Mouse (Mus musculus) hindbrain, embryonic 16.5 days (tissue): Measurements from ENCODE around the gene Zmynd8. TPM values are rescaled to one million over a fixed set of nuclear protein-coding genes. Genes with fewer than 3 reads are reported as not detected.

Experiments used
- ATAC-seq: fragments of 200-750 bp; cut with Nextera tagmentation; 2 replicates; pipeline ENCODE4 v1.8.0; 2017; ENCODE audit warnings: moderate TSS enrichment, moderate library complexity
- H3K27ac ChIP-seq: fragments of 300-500 bp; sonication (generic); 2 replicates; pipeline ENCODE4 v1.5.1; 2014; ENCODE audit warnings: low read depth, mild to moderate bottlenecking, control low read depth, low read length, moderate library complexity
- H3K27me3 ChIP-seq: fragments of 300-500 bp; sonication (generic); replicated peaks from 2 replicates; pipeline ENCODE4 v1.6.1; 2014; ENCODE audit warnings: low read length; ENCODE audit not compliant: control insufficient read depth, insufficient read depth
- H3K36me3 ChIP-seq: fragments of 300-500 bp; sonication (generic); 2 replicates; pipeline ENCODE4 v1.6.1; 2014; ENCODE audit warnings: mild to moderate bottlenecking, low read length, moderate library complexity, mixed read lengths; ENCODE audit not compliant: control insufficient read depth, insufficient read depth
- H3K4me1 ChIP-seq: fragments of 300-500 bp; sonication (generic); 2 replicates; pipeline ENCODE4 v1.6.1; 2014; ENCODE audit warnings: low read depth, low read length; ENCODE audit not compliant: control insufficient read depth, insufficient read depth
- H3K4me2 ChIP-seq: fragments of 300-500 bp; sonication (generic); 2 replicates; pipeline ENCODE4 v1.6.1; 2014; ENCODE audit warnings: mild to moderate bottlenecking, low read length, control low read depth, moderate library complexity
- H3K4me3 ChIP-seq: fragments of 300-500 bp; sonication (generic); 2 replicates; pipeline ENCODE4 v1.5.1; 2014; ENCODE audit warnings: mild to moderate bottlenecking, low read length, control low read depth, moderate library complexity
- H3K9ac ChIP-seq: fragments of 300-500 bp; sonication (generic); 2 replicates; pipeline ENCODE4 v1.6.1; 2014; ENCODE audit warnings: low read depth, mild to moderate bottlenecking, control low read depth, low read length, moderate library complexity
- H3K9me3 ChIP-seq: fragments of 300-500 bp; sonication (generic); 2 replicates; pipeline ENCODE4 v1.6.1; 2014; ENCODE audit warnings: mild to moderate bottlenecking, low read length, moderate library complexity; ENCODE audit not compliant: control insufficient read depth
- WGBS: fragments of 180-500 bp; shearing (Covaris S2); extraction: QIAGEN DNeasy Blood & Tissue Kit; methylation state at CpG from one replicate; pipeline ENCODE4 v1.1.7; 2014; 5-methylcytosine and 5-hydroxymethylcytosine counted together
- polyA plus RNA-seq: library from polyadenylated mRNA; unstranded; fragments of >200 nt; fragmentation: Nextera tagmentation; extraction: Ambion mirVana; gene quantifications from 2 replicates; pipeline ENCODE4 v1.2.1, GENCODE M21; 2015

Zmynd8 gene
- polyA plus RNA-seq, 1 experiment from 2014 or later: 66.4 TPM

DNA sequence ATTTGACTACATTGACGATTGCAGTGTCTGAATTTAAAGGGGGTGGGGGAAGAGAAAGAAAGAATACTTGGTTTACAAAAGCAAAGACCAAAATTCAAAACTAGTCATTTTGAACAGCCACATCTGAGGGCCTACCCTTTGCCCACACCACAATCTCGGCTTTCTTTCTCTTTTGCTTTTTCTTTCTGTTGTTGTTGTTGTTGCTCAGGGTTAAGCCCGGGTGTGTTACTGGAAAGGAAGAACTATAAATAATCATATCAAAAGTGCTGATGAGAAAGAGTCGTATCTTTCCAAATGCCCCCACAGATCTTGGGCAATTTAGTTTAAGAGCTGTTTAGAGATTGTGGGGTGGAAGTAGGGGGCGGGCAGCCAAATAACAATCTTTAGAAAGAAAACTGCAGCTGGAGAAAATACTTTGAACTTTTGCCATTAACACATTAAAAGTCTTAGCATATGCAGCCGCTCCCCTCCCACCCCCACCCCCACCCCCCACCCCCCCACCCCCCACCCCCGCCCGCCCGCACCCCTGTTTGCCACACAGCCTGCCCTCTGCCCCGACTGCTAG, 20.7 kb downstream of the Zmynd8 start:
- Histone ChIP-seq H3K9ac (peak overlapping the region; percentile 55), H3K4me2 (peak overlapping the region; percentile 83), H3K4me1 (peaks cover 92% of the 10 kb centered on the region), H3K9me3 (no peaks in the 10 kb centered on the region), H3K27me3 (no peaks in the 10 kb centered on the region), H3K36me3 (peaks cover 4% of the 10 kb centered on the region; the same call in 1 of the 2 replicates), H3K27ac (peak overlapping the region; percentile 100), H3K4me3 (peak overlapping the region; percentile 41)
- ATAC-seq: no peak
- 14% methylated on average over 10 of the region's 10 CpGs for WGBS

DNA sequence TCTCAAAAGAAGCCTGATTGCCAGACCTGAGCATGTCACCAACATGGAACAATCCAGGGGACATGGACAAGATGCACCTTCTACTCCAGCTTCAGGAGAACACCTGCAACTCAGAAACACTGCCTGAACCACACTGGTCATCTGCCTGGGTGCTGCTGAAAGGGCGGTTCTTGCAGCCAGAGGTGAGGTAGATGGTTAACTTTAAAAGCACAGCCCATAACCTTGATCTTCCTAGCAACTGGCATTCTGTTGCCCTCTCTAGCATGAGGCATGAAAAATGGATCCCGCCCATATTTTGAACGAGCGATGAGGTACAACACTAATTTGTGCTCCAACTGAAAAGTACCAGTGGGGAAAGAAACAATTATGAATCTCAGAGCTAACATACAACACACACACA, 21.6 kb downstream of the Zmynd8 start:
- H3K4me2 ChIP-seq: peak overlapping the region; percentile 83
- no peaks in the 10 kb centered on the region for H3K27me3 ChIP-seq
- H3K9ac ChIP-seq: peak overlapping the region; percentile 55
- ATAC-seq: no peak
- peaks cover 85% of the 10 kb centered on the region for H3K4me1 ChIP-seq
- 53% methylated on average over 4 of the region's 4 CpGs for WGBS
- H3K4me3 ChIP-seq: peak overlapping the region; percentile 29
- peak overlapping the region; percentile 93 for H3K27ac ChIP-seq
- H3K9me3 ChIP-seq: no peaks in the 10 kb centered on the region
- H3K36me3 ChIP-seq: peaks cover 4% of the 10 kb centered on the region; the same call in 1 of the 2 replicates

DNA sequence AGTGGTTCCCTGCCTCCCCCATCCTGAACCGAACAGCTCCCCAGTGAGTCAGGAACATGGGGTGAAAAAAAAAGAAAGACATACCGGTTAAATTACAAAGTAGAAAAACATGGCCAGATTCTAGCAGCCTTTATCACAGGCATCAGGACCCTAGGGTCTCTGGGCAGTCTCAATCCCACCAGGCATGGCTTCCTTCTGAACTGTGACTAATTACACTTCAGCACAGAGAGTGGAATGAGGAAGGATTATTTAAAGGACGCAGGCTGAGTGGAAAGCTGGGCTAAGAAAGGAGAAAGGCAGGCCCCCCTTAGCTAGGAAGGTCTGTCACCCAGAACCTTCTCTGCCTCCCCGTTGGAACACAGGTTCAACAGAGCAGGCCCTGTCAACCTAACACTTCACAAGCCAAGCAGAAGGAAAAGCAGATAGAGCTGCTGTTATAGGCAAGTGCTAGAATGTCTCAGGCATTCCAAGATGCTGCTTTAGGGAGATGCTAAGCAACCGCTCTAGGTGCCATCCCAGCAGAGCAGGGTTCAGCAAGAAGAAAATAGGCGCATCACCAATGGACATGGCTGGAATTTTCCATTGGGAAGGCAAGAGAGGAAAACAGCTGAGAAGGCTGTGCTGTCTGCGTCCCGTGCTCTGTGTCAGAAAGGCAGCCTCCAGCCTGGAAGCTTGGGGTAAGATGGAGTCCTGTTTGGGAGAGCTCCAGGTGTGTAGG, 22.5 kb downstream of the Zmynd8 start:
- Histone ChIP-seq H3K36me3 (peaks cover 4% of the 10 kb centered on the region; the same call in 1 of the 2 replicates), H3K27ac (peak overlapping the region; percentile 93), H3K4me2 (peak overlapping the region; percentile 83), H3K4me1 (peaks cover 81% of the 10 kb centered on the region), H3K4me3 (no peak overlapping the region; the same call in none of the 2 replicates), H3K27me3 (no peaks in the 10 kb centered on the region), H3K9ac (peak overlapping the region; percentile 51), H3K9me3 (no peaks in the 10 kb centered on the region)
- WGBS: 23% methylated on average over 8 of the region's 8 CpGs
- ATAC-seq: no peak

DNA sequence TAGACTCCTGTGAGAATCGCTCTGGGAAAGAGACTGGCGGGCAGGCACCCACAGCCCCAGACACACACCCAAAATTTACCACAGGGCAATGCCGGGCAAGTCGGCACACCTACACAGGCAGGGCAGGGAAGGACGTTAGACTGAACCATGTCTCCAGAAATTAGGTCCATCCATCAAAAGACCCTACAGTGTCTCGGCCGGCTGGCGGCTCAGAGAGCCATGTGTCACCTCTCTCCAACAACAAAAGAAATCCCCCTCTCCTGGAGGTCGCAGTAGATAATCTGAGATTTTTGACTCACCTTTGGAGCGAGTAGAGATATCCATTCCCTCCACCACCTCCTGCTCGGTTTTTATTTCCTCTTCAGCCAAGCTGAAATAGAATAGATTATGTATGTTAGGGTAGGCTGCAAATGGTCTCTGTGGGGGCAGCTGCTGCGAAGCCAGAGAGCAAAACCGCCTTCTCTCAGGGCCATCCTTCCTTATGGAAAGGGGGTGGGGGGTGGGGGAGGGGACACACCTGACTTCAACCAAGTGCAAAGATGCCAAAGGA, 23.3 kb downstream of the Zmynd8 start:
- no peak; the same call in none of the 2 replicates for ATAC-seq

DNA sequence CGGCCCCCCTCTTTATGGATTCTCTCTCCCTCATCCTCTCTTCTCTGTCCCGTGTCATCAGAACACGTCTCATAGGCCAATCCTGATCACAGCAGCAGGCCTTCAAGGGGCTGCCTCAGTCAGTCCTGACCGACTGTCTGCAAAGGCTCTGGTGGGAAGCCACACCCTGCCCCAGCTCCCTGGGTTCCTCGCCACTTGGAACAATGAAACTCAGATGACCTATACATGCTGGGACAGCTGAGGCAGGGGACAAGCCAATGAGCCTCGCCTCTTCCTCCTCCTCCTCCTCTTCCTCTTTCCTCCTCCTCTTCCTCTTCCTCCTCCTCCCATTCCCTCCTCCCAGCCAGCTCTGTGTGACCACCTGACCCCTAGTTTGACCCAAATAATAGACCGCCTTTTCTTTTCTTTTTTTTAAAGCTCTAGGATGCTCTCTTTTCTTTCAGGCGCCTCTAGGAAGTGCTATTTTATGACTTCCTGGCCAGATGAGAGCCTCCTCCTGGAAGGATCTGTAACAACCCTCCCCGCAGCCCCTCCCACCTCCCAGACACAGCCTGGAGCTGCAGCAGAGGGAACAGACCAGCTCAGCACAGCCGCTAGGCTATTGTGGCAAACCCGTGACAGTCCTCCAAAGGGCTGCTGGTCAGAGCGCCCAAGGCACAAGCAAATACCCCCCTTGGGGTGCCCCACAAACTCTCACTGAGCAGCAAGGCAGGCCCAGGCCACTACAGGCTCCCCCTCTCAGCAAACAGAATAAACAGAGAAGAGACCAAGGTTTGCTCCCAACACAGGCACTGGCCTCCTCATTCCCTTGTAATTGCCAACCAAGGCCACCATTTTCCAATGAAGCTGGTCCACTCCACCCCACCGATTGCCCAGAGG, 24.1 kb downstream of the Zmynd8 start:
- H3K4me1 ChIP-seq: peaks cover 71% of the 10 kb centered on the region
- H3K4me2 ChIP-seq: peak overlapping the region; percentile 83
- H3K4me3 ChIP-seq: peak overlapping the region; percentile 28
- no peaks in the 10 kb centered on the region for H3K9me3 ChIP-seq
- peak overlapping the region; percentile 63 for H3K9ac ChIP-seq
- ATAC-seq: peak; percentile 84
- peak overlapping the region; percentile 93 for H3K27ac ChIP-seq
- no peaks in the 10 kb centered on the region for H3K27me3 ChIP-seq
- WGBS: 22% methylated on average over 13 of the region's 13 CpGs
- peaks cover 9% of the 10 kb centered on the region for H3K36me3 ChIP-seq

More for the DNA sequence above, 23.3 kb downstream of the Zmynd8 start:
- Histone ChIP-seq H3K4me3 (peak overlapping the region; percentile 28), H3K27me3 (no peaks in the 10 kb centered on the region), H3K9me3 (no peaks in the 10 kb centered on the region), H3K36me3 (peaks cover 9% of the 10 kb centered on the region), H3K9ac (peak overlapping the region; percentile 63), H3K4me1 (peaks cover 72% of the 10 kb centered on the region), H3K4me2 (peak overlapping the region; percentile 83), H3K27ac (peak overlapping the region; percentile 93)
- WGBS: 17% methylated on average over 13 of the region's 13 CpGs

DNA sequence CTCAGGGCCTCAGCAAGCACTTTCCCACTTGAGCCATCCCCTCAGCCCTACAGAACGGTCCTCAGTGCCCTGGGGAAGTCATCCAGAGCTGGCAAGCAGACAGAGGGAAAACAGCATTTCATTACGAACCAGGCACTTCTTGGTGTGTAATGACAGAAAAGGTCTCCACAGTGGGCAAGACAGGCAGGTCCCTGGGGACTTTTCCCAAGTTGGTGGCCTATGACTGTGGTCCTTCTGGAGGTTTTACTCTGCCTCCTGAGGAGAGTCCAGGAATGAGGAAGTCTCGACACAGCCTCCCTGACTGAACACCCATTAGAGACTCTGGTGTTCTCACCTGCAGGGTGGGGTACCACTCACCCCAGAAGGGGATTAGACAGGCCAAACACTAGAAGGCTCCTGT, 25.0 kb downstream of the Zmynd8 start:
- Histone ChIP-seq H3K27me3 (no peaks in the 10 kb centered on the region), H3K9me3 (no peaks in the 10 kb centered on the region), H3K4me1 (peaks cover 67% of the 10 kb centered on the region), H3K4me2 (no peak overlapping the region; the same call in 1 of the 2 replicates), H3K36me3 (peaks cover 9% of the 10 kb centered on the region), H3K9ac (no peak overlapping the region), H3K4me3 (no peak overlapping the region), H3K27ac (peak overlapping the region; percentile 51)
- no peak for ATAC-seq
- WGBS: 42% methylated on average over 3 of the region's 3 CpGs

DNA sequence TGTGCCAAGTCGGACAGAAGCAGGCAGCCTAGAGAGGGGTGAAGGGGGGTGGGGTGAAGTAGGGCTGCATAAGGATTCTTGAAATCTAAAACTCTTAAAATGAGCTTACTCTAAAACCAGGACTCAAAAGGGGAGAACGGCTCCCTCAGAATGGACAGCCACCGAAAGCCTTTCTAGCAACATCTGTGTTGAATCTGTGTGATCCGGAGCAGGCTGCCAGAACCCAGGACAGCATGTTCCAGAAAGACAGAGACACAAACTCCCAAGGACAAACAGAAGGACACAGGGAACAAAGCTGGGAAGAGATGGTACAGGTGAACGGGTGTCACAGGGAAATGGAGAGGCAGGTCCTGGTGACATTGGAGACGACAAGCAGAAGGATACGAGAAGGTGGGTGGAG, 25.6 kb downstream of the Zmynd8 start:
- 74% methylated on average over 7 of the region's 7 CpGs for WGBS
- Histone ChIP-seq H3K36me3 (peaks cover 9% of the 10 kb centered on the region), H3K27me3 (no peaks in the 10 kb centered on the region), H3K9ac (0 out of 2 replicates have a peak overlapping the region, but pooled peaks have one; percentile 22), H3K4me2 (no peak overlapping the region), H3K4me1 (peaks cover 71% of the 10 kb centered on the region), H3K9me3 (no peaks in the 10 kb centered on the region), H3K27ac (peak overlapping the region; percentile 51), H3K4me3 (no peak overlapping the region)
- no peak for ATAC-seq

DNA sequence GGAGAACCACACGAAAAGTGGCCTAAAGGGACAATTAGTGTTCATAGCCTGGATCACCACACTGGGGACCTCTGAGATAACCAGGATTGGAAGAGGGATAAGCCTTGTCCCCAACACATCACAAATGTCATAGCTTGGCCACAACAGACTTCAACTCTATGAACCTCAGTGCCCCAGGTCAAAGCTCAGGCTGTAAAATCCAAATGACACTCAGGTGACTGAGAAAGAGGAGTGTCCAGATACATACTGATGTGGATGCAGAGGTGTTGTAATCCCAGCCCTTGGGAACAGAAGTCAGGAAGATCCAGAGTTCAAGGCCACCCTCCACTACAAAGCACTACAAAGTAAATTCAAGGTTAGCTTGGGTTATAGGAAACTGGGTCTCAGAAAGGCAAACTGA, 29.6 kb downstream of the Zmynd8 start:
- Histone ChIP-seq H3K4me1 (peaks cover 57% of the 10 kb centered on the region), H3K27ac (peak overlapping the region; percentile 18), H3K27me3 (no peaks in the 10 kb centered on the region), H3K4me2 (no peak overlapping the region), H3K36me3 (peaks cover 9% of the 10 kb centered on the region), H3K4me3 (no peak overlapping the region), H3K9me3 (no peaks in the 10 kb centered on the region), H3K9ac (no peak overlapping the region)
- 57% methylated on average over 1 of the region's 1 CpGs for WGBS
- no peak for ATAC-seq
